Mouse (Mus musculus) heart, postnatal 4 days (tissue): ENCODE data around the gene Cfh. TPM values are rescaled to one million over a fixed set of nuclear protein-coding genes. Genes with fewer than 3 reads are reported as not detected.
"Not testable (repeated sequence)": the region's sequence is repeated elsewhere in the genome, so short reads cannot be mapped to it uniquely, and the experiment has no call there.

Source experiments
- DNase-seq: peaks from one replicate; pipeline ENCODE4 v3.0.0; 2021
- total RNA-seq, 2 experiments: library from RNA; stranded (reverse); gene quantifications; 2 replicates each; pipeline ENCODE4 v1.2.3; 2021

Gene Cfh
- 10 to 100 TPM; 27.8 to 28.8 TPM for total RNA-seq

GRCm38 (mm10) chr1:140183664-140184063, at the start of gene Cfh:
Gene Cfh (minus strand): TSS chr1:140183764.
- not testable (repeated sequence) for DNase-seq

GRCm38 (mm10) chr1:140226673-140227072, 43.1 kb upstream of the Cfh start:
- no peak for DNase-seq

GRCm38 (mm10) chr1:140225221-140225620, 41.7 kb upstream of the Cfh start:
- DNase-seq: no peak

GRCm38 (mm10) chr1:140205329-140205728, 21.8 kb upstream of the Cfh start:
- no peak for DNase-seq

- not testable (repeated sequence) for DNase-seq
Measured at GRCm38 (mm10) chr1:140188500-140188899, 4.9 kb upstream of the Cfh start.

- DNase-seq: peak; percentile 26
Measured at GRCm38 (mm10) chr1:140183208-140183607, 356 bp downstream of the Cfh start.

- DNase-seq: no peak
Measured at GRCm38 (mm10) chr1:140180125-140180524, 3.4 kb downstream of the Cfh start.

- no peak for DNase-seq
Measured at GRCm38 (mm10) chr1:140175442-140175841, 8.1 kb downstream of the Cfh start.

GRCm38 (mm10) chr1:140171581-140172154, 11.9 kb downstream of the Cfh start:
- DNase-seq: no peak

GRCm38 (mm10) chr1:140158970-140159369, 24.6 kb downstream of the Cfh start:
- no peak for DNase-seq

- no peak for DNase-seq
Measured at GRCm38 (mm10) chr1:140069471-140069870, 114.1 kb downstream of the Cfh start.

Other genes starting within 250 kb of the Cfh start
- gene Kcnt2, start 62.4 kb upstream of the Cfh start, total RNA-seq: 1 to 10 TPM; 1.5 to 1.9 TPM